ENCODE assay signal across 9 mouse cellular contexts in genomic region chr2:32963544-32963943, GRCm38 (mm10). TPM values are rescaled to one million over a fixed set of nuclear protein-coding genes. Genes with fewer than 3 reads are reported as not detected.
DNase-seq lines count a peak whose midpoint lies in the region; ATAC-seq and TF ChIP-seq lines count a peak whose summit lies in the region.
"Had no signal": no experiment of that assay in that cellular context is flagged by ENCODE, and none has a peak within 500 bp of the region (broad histone marks: within the 10 kb centered on the region; RNA-seq: fewer than 3 reads in every experiment).

No protein-coding gene starts in this region.

- peaks cover 58% of the 10 kb centered on the region for H3K79me2 ChIP-seq in C2C12 (ENCODE audit: control insufficient read depth, insufficient read depth)

- peaks cover 34% of the 10 kb centered on the region for H3K79me3 ChIP-seq in C2C12 (ENCODE audit: low read depth)

- H3K27me3 ChIP-seq in heart, embryonic 12.5 days (replicated peaks), result no peaks in the 10 kb centered on the region
- H3K27me3 ChIP-seq in C2C12 (ENCODE audit: control insufficient read depth, insufficient read depth, insufficient read length), result no peaks in the 10 kb centered on the region
- H3K27me3 ChIP-seq in forebrain, embryonic 15.5 days, result no peaks in the 10 kb centered on the region
- no peaks in the 10 kb centered on the region for H3K27me3 ChIP-seq in liver, embryonic 15.5 days

- peak overlapping the region; percentile 93 for H3ac ChIP-seq in C2C12 (ENCODE audit: control insufficient read depth, insufficient read length, low read depth)

- peak overlapping the region; percentile 32 for H3K27ac ChIP-seq in heart, embryonic 12.5 days (ENCODE audit: poor library complexity, severe bottlenecking)
- no peak overlapping the region for H3K27ac ChIP-seq in forebrain, embryonic 15.5 days (replicated peaks)
- peak overlapping the region; percentile 84; the same call in 1 of the 2 replicates for H3K27ac ChIP-seq in liver, embryonic 15.5 days (replicated peaks)

- ATAC-seq in heart, embryonic 12.5 days (ENCODE audit: insufficient number of reproducible peaks, low FRiP score), result no peak
- no peak for ATAC-seq in forebrain, embryonic 15.5 days (replicated peaks)
- ATAC-seq in liver, embryonic 15.5 days (ENCODE audit: insufficient read depth), result no peak

- no peaks in the 10 kb centered on the region for H3K9me3 ChIP-seq in heart, embryonic 12.5 days (replicated peaks)
- H3K9me3 ChIP-seq in forebrain, embryonic 15.5 days, result no peaks in the 10 kb centered on the region
- H3K9me3 ChIP-seq in liver, embryonic 15.5 days (replicated peaks), result no peaks in the 10 kb centered on the region

- H3K4me1 ChIP-seq in heart, embryonic 12.5 days (replicated peaks), result peaks cover 40% of the 10 kb centered on the region
- H3K4me1 ChIP-seq in forebrain, embryonic 15.5 days, result peaks cover 59% of the 10 kb centered on the region
- peaks cover 75% of the 10 kb centered on the region for H3K4me1 ChIP-seq in liver, embryonic 15.5 days (replicated peaks)

- intact Hi-C loops in heart, postnatal 25 days (cut with DNase I), result no loop called here

- peaks cover 25% of the 10 kb centered on the region for H3K36me3 ChIP-seq in heart, embryonic 12.5 days
- H3K36me3 ChIP-seq in C2C12 (ENCODE audit: control insufficient read depth, insufficient read depth), result peaks cover 35% of the 10 kb centered on the region
- H3K36me3 ChIP-seq in forebrain, embryonic 15.5 days, result peaks cover 25% of the 10 kb centered on the region
- peaks cover 26% of the 10 kb centered on the region for H3K36me3 ChIP-seq in liver, embryonic 15.5 days (replicated peaks)

- 75% methylated on average over 4 of the region's 4 CpGs for WGBS in heart, embryonic 12.5 days
- WGBS in forebrain, embryonic 15.5 days, result 69% methylated on average over 4 of the region's 4 CpGs
- WGBS in liver, embryonic 15.5 days (ENCODE audit: insufficient replicate concordance), result 30% methylated on average over 4 of the region's 4 CpGs

- peak overlapping the region; percentile 95 for H3K4me3 ChIP-seq in heart, embryonic 12.5 days
- peak overlapping the region; percentile 92 for H3K4me3 ChIP-seq in C2C12 (ENCODE audit: insufficient read depth, poor library complexity, severe bottlenecking)
- H3K4me3 ChIP-seq in forebrain, embryonic 15.5 days, result peak overlapping the region; percentile 71
- peak overlapping the region; percentile 71 for H3K4me3 ChIP-seq in liver, embryonic 15.5 days (replicated peaks)

- 0 out of 2 replicates have a peak overlapping the region, but pooled peaks have one; percentile 99 for H3K9ac ChIP-seq in heart, embryonic 12.5 days
- 0 out of 2 replicates have a peak overlapping the region, but pooled peaks have one; percentile 90 for H3K9ac ChIP-seq in forebrain, embryonic 15.5 days (replicated peaks)
- peak overlapping the region; percentile 75 for H3K9ac ChIP-seq in liver, embryonic 15.5 days

- H3K4me2 ChIP-seq in heart, embryonic 12.5 days, result peak overlapping the region; percentile 83
- peak overlapping the region; percentile 91; the same call in 1 of the 2 replicates for H3K4me2 ChIP-seq in forebrain, embryonic 15.5 days (replicated peaks)
- peak overlapping the region; percentile 97 for H3K4me2 ChIP-seq in liver, embryonic 15.5 days

- no peak for DNase-seq in heart, postnatal 25 days (ENCODE audit: low spot score)
- no peak for DNase-seq in adrenal gland, adult 8-10 months
- DNase-seq in cerebellum, adult 11 months, result no peak
- DNase-seq in layer of hippocampus, postnatal 10 days (ENCODE audit: low spot score in 2 of 2), result no peak
- DNase-seq: heart, adult 18-20 months had no signal

- no peak for TF ChIP-seq CTCF in C2C12 (IDR thresholded peaks at IDR 0.05; ENCODE audit: control insufficient read depth, insufficient read depth, insufficient read length)

TF ChIP-seq in C2C12, 6 proteins besides CTCF, POLR2A, EP300 and RAD21:
- TF ChIP-seq MYOD1 (IDR thresholded peaks at IDR 0.05; ENCODE audit: control insufficient read depth, insufficient read length, low read depth) (no peak), CEBPB (IDR thresholded peaks at IDR 0.05; ENCODE audit: low read depth) (no peak), FOSL1 (IDR thresholded peaks at IDR 0.05; ENCODE audit: insufficient read depth, low read length, poor library complexity, severe bottlenecking) (no peak), MAX (IDR thresholded peaks at IDR 0.05) (no peak), MYOG (IDR thresholded peaks at IDR 0.05; ENCODE audit: control insufficient read depth, extremely low read depth, insufficient read length) (no peak), USF1 (IDR thresholded peaks at IDR 0.05; ENCODE audit: low read depth) (no peak)

RNA-seq across cellular contexts. Expression of gene Lrsam1, which starts 2.1 kb away (rescaled TPM):
- 11.1 and 11.8 TPM in 2 replicates for polyA plus RNA-seq in heart, embryonic 12.5 days (2016; fragmentation: Nextera tagmentation; extraction: Ambion mirVana)
- total RNA-seq in heart, postnatal 25 days (2021), result 10 to 100 TPM; 12.4 to 16.4 TPM
- polyA plus RNA-seq in C2C12 (2012; fragmentation: generic; extraction: Trizol), result 10.3 TPM
- 16.7 and 17.8 TPM in 2 replicates for polyA plus RNA-seq in forebrain, embryonic 15.5 days (2015; fragmentation: Nextera tagmentation; extraction: Ambion mirVana)
- 2.0 and 2.5 TPM in 2 replicates for polyA plus RNA-seq in liver, embryonic 15.5 days (2015; fragmentation: Nextera tagmentation; extraction: Ambion mirVana)
- total RNA-seq in adrenal gland, adult 8-10 months (2022), result 10 to 100 TPM; 23.3 to 38.9 (median 28.5) TPM
- 10 to 100 TPM; 36.5 to 40.4 TPM for total RNA-seq in layer of hippocampus, postnatal 10 days (2021)

RNA-seq across cellular contexts. Expression of gene Rpl12, which starts 2.2 kb away (rescaled TPM):
- polyA plus RNA-seq in heart, embryonic 12.5 days (2016; fragmentation: Nextera tagmentation; extraction: Ambion mirVana), result 99.8 and 114 TPM in 2 replicates
- 10 to 100 TPM; 54.8 to 58.8 TPM for total RNA-seq in heart, postnatal 25 days (2021)
- polyA plus RNA-seq in C2C12 (2012; fragmentation: generic; extraction: Trizol), result 3,677 TPM
- polyA plus RNA-seq in forebrain, embryonic 15.5 days (2015; fragmentation: Nextera tagmentation; extraction: Ambion mirVana), result 96.9 and 99.7 TPM in 2 replicates
- 79.8 and 80.2 TPM in 2 replicates for polyA plus RNA-seq in liver, embryonic 15.5 days (2015; fragmentation: Nextera tagmentation; extraction: Ambion mirVana)
- 100 to 1,000 TPM; 137 to 206 (median 196) TPM for total RNA-seq in adrenal gland, adult 8-10 months (2022)
- 100 to 1,000 TPM; 155 to 179 TPM for total RNA-seq in layer of hippocampus, postnatal 10 days (2021)

RNA-seq across cellular contexts. Expression of gene Slc2a8, which starts 18.3 kb away (rescaled TPM):
- 19.7 and 20.0 TPM in 2 replicates for polyA plus RNA-seq in heart, embryonic 12.5 days (2016; fragmentation: Nextera tagmentation; extraction: Ambion mirVana)
- total RNA-seq in heart, postnatal 25 days (2021), result 10 to 100 TPM; 14.6 to 16.0 TPM
- 4.3 TPM for polyA plus RNA-seq in C2C12 (2012; fragmentation: generic; extraction: Trizol)
- polyA plus RNA-seq in forebrain, embryonic 15.5 days (2015; fragmentation: Nextera tagmentation; extraction: Ambion mirVana), result 20.9 and 21.3 TPM in 2 replicates
- polyA plus RNA-seq in liver, embryonic 15.5 days (2015; fragmentation: Nextera tagmentation; extraction: Ambion mirVana), result 9.1 and 10.4 TPM in 2 replicates
- 10 to 100 TPM; 19.8 to 28.5 (median 24.4) TPM for total RNA-seq in adrenal gland, adult 8-10 months (2022)
- total RNA-seq in layer of hippocampus, postnatal 10 days (2021), result 10 to 100 TPM; 23.2 to 26.9 TPM

Comparison
In these comparisons a context has a peak if more than half of its experiments do, and no peak if none do; other contexts are left out.
1. RNA of gene Rpl12, which starts 2.2 kb away (polyA plus RNA-seq): 3,677 TPM in C2C12 (single experiment); 99.8 to 114 TPM in heart, embryonic 12.5 days, 96.9 to 99.7 TPM in forebrain, embryonic 15.5 days and 79.8 to 80.2 TPM in liver, embryonic 15.5 days; every median in the first group is over 10 times any median in the second.
2. Peak in every context shown above with its lines, with median percentiles within 50 percentile points of each other: H3K4me2 ChIP-seq, H3K4me3 ChIP-seq and H3K9ac ChIP-seq.